Mouse (Mus musculus) lung, postnatal 0 days (tissue): Measurements from ENCODE around the gene Cntrl. TPM values are rescaled to one million over a fixed set of nuclear protein-coding genes. Genes with fewer than 3 reads are reported as not detected.

Experiments
- ATAC-seq: fragments of 200-750 bp; cut with Nextera tagmentation; 2 replicates; pipeline ENCODE4 v1.8.0; 2017; ENCODE audit warnings: moderate library complexity
- DNase-seq: peaks from one replicate; pipeline ENCODE4 v3.0.0-alpha.2; 2016; ENCODE audit warnings: low spot score
- H3K27ac ChIP-seq: fragments of 300-500 bp; sonication (generic); 2 replicates; pipeline ENCODE4 v1.5.1; 2014; ENCODE audit warnings: antibody characterized with exemption, mild to moderate bottlenecking, low read length, mixed read lengths
- H3K27me3 ChIP-seq: fragments of 300-500 bp; sonication (generic); replicated peaks from 2 replicates; pipeline ENCODE4 v1.6.1; 2014; ENCODE audit warnings: low read length, mixed read lengths; ENCODE audit not compliant: insufficient read depth
- H3K36me3 ChIP-seq: fragments of 300-500 bp; sonication (generic); 2 replicates; pipeline ENCODE4 v1.6.1; 2014; ENCODE audit warnings: low read length, mixed read lengths; ENCODE audit not compliant: insufficient read depth
- H3K4me1 ChIP-seq: fragments of 300-500 bp; sonication (generic); 2 replicates; pipeline ENCODE4 v1.6.1; 2014; ENCODE audit warnings: antibody characterized with exemption, low read depth, low read length, mixed read lengths; ENCODE audit not compliant: insufficient read depth
- H3K4me2 ChIP-seq: fragments of 300-500 bp; sonication (generic); replicated peaks from 2 replicates; pipeline ENCODE4 v1.6.1; 2014; ENCODE audit warnings: low read depth, mild to moderate bottlenecking, low read length, moderate library complexity, mixed read lengths
- H3K4me3 ChIP-seq: fragments of 300-500 bp; sonication (generic); 2 replicates; pipeline ENCODE4 v1.5.1; 2014; ENCODE audit warnings: low read depth, low read length
- H3K9ac ChIP-seq: fragments of 300-500 bp; sonication (generic); replicated peaks from 2 replicates; pipeline ENCODE4 v1.6.1; 2014; ENCODE audit warnings: low read depth, mild to moderate bottlenecking
- H3K9me3 ChIP-seq: fragments of 300-500 bp; sonication (generic); 2 replicates; pipeline ENCODE4 v1.6.1; 2016; ENCODE audit warnings: low read length, mixed read lengths
- CTCF ChIP-seq: IDR thresholded peaks from 2 replicates; pipeline ENCODE4 v1.5.1; 2016; ENCODE audit warnings: antibody characterized with exemption, mild to moderate bottlenecking
- EP300 ChIP-seq: IDR thresholded peaks from 2 replicates; pipeline ENCODE4 v1.6.1; 2016; ENCODE audit warnings: antibody characterized with exemption, mild to moderate bottlenecking, control low read depth
- whole genome bisulfite sequencing: fragments of 180-500 bp; shearing (Covaris S2); extraction: QIAGEN DNeasy Blood & Tissue Kit; methylation state at CpG from one replicate; pipeline ENCODE4 v1.1.7; 2014; 5-methylcytosine and 5-hydroxymethylcytosine counted together
- polyA plus RNA-seq: library from polyadenylated mRNA; unstranded; fragments of >200 nt; fragmentation: Nextera tagmentation; extraction: Ambion mirVana; gene quantifications from 2 replicates; pipeline ENCODE4 v1.2.1, GENCODE M21; 2015

The Cntrl gene
- polyA plus RNA-seq, 1 experiment from 2014 or later = 21.3 TPM

DNA sequence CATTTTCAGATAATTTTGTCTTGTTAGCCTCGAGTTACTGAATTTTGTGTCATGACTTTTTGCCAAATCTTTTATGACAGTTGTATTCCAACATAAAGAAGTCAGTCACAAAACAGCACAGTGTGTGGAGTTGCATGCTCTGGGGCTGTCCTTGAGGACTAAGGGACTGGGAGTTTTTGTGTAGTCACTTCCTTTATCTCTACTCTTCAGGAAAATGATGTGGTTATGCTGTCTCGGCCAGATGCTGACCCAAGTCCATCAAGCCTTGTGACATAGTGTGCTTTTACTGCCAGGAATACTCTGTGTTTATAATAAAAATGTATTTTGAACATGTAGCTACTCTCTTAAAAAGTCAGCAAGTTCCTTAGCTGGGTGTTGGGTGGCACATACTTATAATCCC, 47.7 kb downstream of the Cntrl start:
- peak; percentile 50 for ATAC-seq
- Histone ChIP-seq H3K36me3 (peaks cover 31% of the 10 kb centered on the region), H3K27ac (no peak overlapping the region), H3K27me3 (no peaks in the 10 kb centered on the region), H3K9ac (no peak overlapping the region), H3K9me3 (no peaks in the 10 kb centered on the region), H3K4me1 (no peaks in the 10 kb centered on the region), H3K4me3 (no peak overlapping the region), H3K4me2 (no peak overlapping the region)
- 51% methylated on average over 2 of the region's 2 CpGs for WGBS
- TF ChIP-seq CTCF (no peak), EP300 (no peak)
- DNase-seq = peak; percentile 46

- no peak for DNase-seq
- H3K4me2 ChIP-seq = no peak overlapping the region
- H3K9ac ChIP-seq = no peak overlapping the region
- TF ChIP-seq EP300 = no peak
- no peak for TF ChIP-seq CTCF
- no peak overlapping the region for H3K27ac ChIP-seq
- H3K4me1 ChIP-seq = no peaks in the 10 kb centered on the region
- H3K4me3 ChIP-seq = no peak overlapping the region
- no peaks in the 10 kb centered on the region for H3K9me3 ChIP-seq
- peaks cover 32% of the 10 kb centered on the region; the same call in 1 of the 2 replicates for H3K36me3 ChIP-seq
- peak; percentile 61 for ATAC-seq
- H3K27me3 ChIP-seq = no peaks in the 10 kb centered on the region
- 76% methylated on average over 7 of the region's 7 CpGs for WGBS
Observed at GRCm38 (mm10) chr2:35157836-35158235, 48.5 kb downstream of the Cntrl start.

GRCm38 (mm10) chr2:35158358-35158757, 49.1 kb downstream of the Cntrl start:
- 75% methylated on average over 3 of the region's 3 CpGs for WGBS
- peaks cover 35% of the 10 kb centered on the region; the same call in 1 of the 2 replicates for H3K36me3 ChIP-seq

GRCm38 (mm10) chr2:35160206-35160605, 50.9 kb downstream of the Cntrl start:
- Histone ChIP-seq H3K4me3 (no peak overlapping the region), H3K27ac (no peak overlapping the region), H3K36me3 (peaks cover 38% of the 10 kb centered on the region; the same call in 1 of the 2 replicates), H3K27me3 (no peaks in the 10 kb centered on the region), H3K9ac (no peak overlapping the region), H3K9me3 (no peaks in the 10 kb centered on the region), H3K4me2 (no peak overlapping the region), H3K4me1 (no peaks in the 10 kb centered on the region)
- DNase-seq = peak; percentile 56
- no peak for TF ChIP-seq EP300
- no peak for TF ChIP-seq CTCF
- 41% methylated on average over 5 of the region's 5 CpGs for WGBS
- ATAC-seq = peak; percentile 75

More at GRCm38 (mm10) chr2:35158358-35158757, 49.1 kb downstream of the Cntrl start:
- Histone ChIP-seq H3K27ac (no peak overlapping the region), H3K9ac (no peak overlapping the region), H3K4me2 (no peak overlapping the region), H3K4me1 (no peaks in the 10 kb centered on the region), H3K9me3 (no peaks in the 10 kb centered on the region), H3K27me3 (no peaks in the 10 kb centered on the region), H3K4me3 (no peak overlapping the region)
- DNase-seq (no peak), ATAC-seq (no peak)
- TF ChIP-seq EP300 (no peak), CTCF (no peak)

DNA sequence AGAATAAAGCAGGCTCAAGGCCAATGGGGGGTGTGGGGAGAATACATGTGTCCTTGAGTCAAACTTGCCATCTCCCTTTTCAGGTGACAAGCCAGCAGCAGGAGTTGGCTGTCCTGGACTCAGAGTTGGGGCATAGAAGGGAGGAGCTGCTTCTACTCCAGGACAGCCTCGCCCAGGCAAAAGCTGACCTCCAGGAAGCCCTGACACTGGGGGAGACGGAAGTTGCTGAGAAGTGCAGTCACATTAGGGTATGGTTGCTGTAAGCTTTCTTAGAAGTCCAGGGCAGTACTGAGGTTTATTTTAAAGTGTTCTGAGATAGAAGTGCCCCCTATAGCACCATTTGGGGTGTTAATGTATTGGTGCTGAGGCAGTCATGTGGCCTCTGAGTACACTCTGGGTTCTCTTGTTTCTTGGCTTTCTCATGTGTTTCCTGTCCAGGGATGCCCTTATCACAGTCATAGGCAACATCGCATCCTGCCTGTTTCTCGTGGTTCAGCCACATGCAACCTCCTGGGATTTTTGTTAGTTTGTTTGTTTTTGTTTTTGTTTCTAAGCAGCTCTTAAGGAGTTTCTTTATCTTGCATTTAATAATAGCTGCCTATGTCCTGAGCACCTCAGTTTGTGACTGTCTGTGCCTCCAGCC, 52.7 kb downstream of the Cntrl start:
- H3K36me3 ChIP-seq = peaks cover 39% of the 10 kb centered on the region; the same call in 1 of the 2 replicates
- ATAC-seq (no peak), DNase-seq (no peak)
- H3K9me3 ChIP-seq = no peaks in the 10 kb centered on the region
- no peak overlapping the region for H3K9ac ChIP-seq
- no peak overlapping the region for H3K4me2 ChIP-seq
- TF ChIP-seq CTCF = no peak
- no peaks in the 10 kb centered on the region for H3K4me1 ChIP-seq
- H3K27me3 ChIP-seq = no peaks in the 10 kb centered on the region
- 65% methylated on average over 4 of the region's 4 CpGs for WGBS
- no peak overlapping the region for H3K4me3 ChIP-seq
- H3K27ac ChIP-seq = no peak overlapping the region

DNA sequence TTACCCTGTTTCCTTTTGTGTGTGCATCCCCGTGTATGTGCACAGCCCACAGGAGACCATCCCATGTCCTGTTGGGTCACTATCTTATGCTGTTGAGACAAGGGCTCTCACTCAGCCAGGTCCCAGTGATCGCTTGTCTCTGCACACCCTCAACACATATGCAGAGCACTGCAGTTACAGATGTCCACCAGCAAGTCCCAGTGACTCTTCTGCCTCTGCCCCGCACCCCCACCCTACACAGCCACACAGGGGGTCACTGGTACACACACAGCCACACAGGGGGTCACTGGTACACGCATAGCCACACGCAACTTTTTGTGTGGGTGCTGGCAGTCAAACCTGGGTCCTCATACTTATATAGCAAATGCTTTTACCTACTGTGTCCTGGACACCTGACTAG, 54.1 kb downstream of the Cntrl start:
- H3K27ac ChIP-seq = no peak overlapping the region
- no peak overlapping the region for H3K9ac ChIP-seq
- no peaks in the 10 kb centered on the region for H3K9me3 ChIP-seq
- no peaks in the 10 kb centered on the region for H3K4me1 ChIP-seq
- no peak overlapping the region for H3K4me2 ChIP-seq
- peaks cover 40% of the 10 kb centered on the region; the same call in 1 of the 2 replicates for H3K36me3 ChIP-seq
- no peak for DNase-seq
- 78% methylated on average over 5 of the region's 5 CpGs for WGBS
- TF ChIP-seq EP300 = no peak
- TF ChIP-seq CTCF = no peak
- no peak overlapping the region for H3K4me3 ChIP-seq
- H3K27me3 ChIP-seq = no peaks in the 10 kb centered on the region
- no peak for ATAC-seq
